Mouse (Mus musculus): ENCODE data around the gene Dnajb14. TPM values are rescaled to one million over a fixed set of nuclear protein-coding genes. Genes with fewer than 3 reads are reported as not detected.

Dnajb14 gene
- polyA plus RNA-seq, 1 experiment, result 1.8 TPM

- H3K79me3 ChIP-seq (ENCODE audit: low read depth), result no peaks in the 10 kb centered on the region
- H3K79me2 ChIP-seq (ENCODE audit: control insufficient read depth, insufficient read depth), result no peaks in the 10 kb centered on the region
- no peak overlapping the region for H3ac ChIP-seq (ENCODE audit: control insufficient read depth, insufficient read length, low read depth)
- no peaks in the 10 kb centered on the region for H3K36me3 ChIP-seq (ENCODE audit: control insufficient read depth, insufficient read depth)
- H3K4me3 ChIP-seq (ENCODE audit: insufficient read depth, poor library complexity, severe bottlenecking), result no peak overlapping the region
- H3K27me3 ChIP-seq (ENCODE audit: control insufficient read depth, insufficient read depth, insufficient read length), result no peaks in the 10 kb centered on the region
- no peak for TF ChIP-seq MAX (IDR thresholded peaks at IDR 0.05)
- TF ChIP-seq CTCF (IDR thresholded peaks at IDR 0.05; ENCODE audit: control insufficient read depth, insufficient read depth, insufficient read length), result no peak
- no peak for TF ChIP-seq USF1 (IDR thresholded peaks at IDR 0.05; ENCODE audit: low read depth)
- no peak for TF ChIP-seq MYOD1 (IDR thresholded peaks at IDR 0.05; ENCODE audit: control insufficient read depth, insufficient read length, low read depth)
- TF ChIP-seq CEBPB (IDR thresholded peaks at IDR 0.05; ENCODE audit: low read depth), result no peak
- TF ChIP-seq MYOG (IDR thresholded peaks at IDR 0.05; ENCODE audit: control insufficient read depth, extremely low read depth, insufficient read length), result no peak
- no peak for TF ChIP-seq FOSL1 (IDR thresholded peaks at IDR 0.05; ENCODE audit: insufficient read depth, low read length, poor library complexity, severe bottlenecking)
Observed at GRCm38 (mm10) chr3:137831156-137831555, 36.3 kb upstream of the Dnajb14 start.

- TF ChIP-seq FOSL1 (IDR thresholded peaks at IDR 0.05; ENCODE audit: insufficient read depth, low read length, poor library complexity, severe bottlenecking) (no peak), CTCF (IDR thresholded peaks at IDR 0.05; ENCODE audit: control insufficient read depth, insufficient read depth, insufficient read length) (no peak), MYOG (IDR thresholded peaks at IDR 0.05; ENCODE audit: control insufficient read depth, extremely low read depth, insufficient read length) (no peak), USF1 (IDR thresholded peaks at IDR 0.05; ENCODE audit: low read depth) (no peak), MAX (IDR thresholded peaks at IDR 0.05) (no peak), CEBPB (IDR thresholded peaks at IDR 0.05; ENCODE audit: low read depth) (no peak), MYOD1 (IDR thresholded peaks at IDR 0.05; ENCODE audit: control insufficient read depth, insufficient read length, low read depth) (no peak)
- Histone ChIP-seq H3ac (ENCODE audit: control insufficient read depth, insufficient read length, low read depth) (no peak overlapping the region), H3K27me3 (ENCODE audit: control insufficient read depth, insufficient read depth, insufficient read length) (no peaks in the 10 kb centered on the region), H3K79me3 (ENCODE audit: low read depth) (no peaks in the 10 kb centered on the region), H3K79me2 (ENCODE audit: control insufficient read depth, insufficient read depth) (no peaks in the 10 kb centered on the region), H3K4me3 (ENCODE audit: insufficient read depth, poor library complexity, severe bottlenecking) (no peak overlapping the region), H3K36me3 (ENCODE audit: control insufficient read depth, insufficient read depth) (no peaks in the 10 kb centered on the region)
Observed at GRCm38 (mm10) chr3:137833128-137833527, 34.3 kb upstream of the Dnajb14 start.

- H3K79me3 ChIP-seq (ENCODE audit: low read depth), result no peaks in the 10 kb centered on the region
- H3K4me3 ChIP-seq (ENCODE audit: insufficient read depth, poor library complexity, severe bottlenecking), result no peak overlapping the region
- no peaks in the 10 kb centered on the region for H3K36me3 ChIP-seq (ENCODE audit: control insufficient read depth, insufficient read depth)
- no peak for TF ChIP-seq MYOG (IDR thresholded peaks at IDR 0.05; ENCODE audit: control insufficient read depth, extremely low read depth, insufficient read length)
- TF ChIP-seq CTCF (IDR thresholded peaks at IDR 0.05; ENCODE audit: control insufficient read depth, insufficient read depth, insufficient read length), result no peak
- no peak for TF ChIP-seq CEBPB (IDR thresholded peaks at IDR 0.05; ENCODE audit: low read depth)
- no peak for TF ChIP-seq USF1 (IDR thresholded peaks at IDR 0.05; ENCODE audit: low read depth)
- TF ChIP-seq MYOD1 (IDR thresholded peaks at IDR 0.05; ENCODE audit: control insufficient read depth, insufficient read length, low read depth), result no peak
- no peak for TF ChIP-seq MAX (IDR thresholded peaks at IDR 0.05)
- TF ChIP-seq FOSL1 (IDR thresholded peaks at IDR 0.05; ENCODE audit: insufficient read depth, low read length, poor library complexity, severe bottlenecking), result no peak
- H3K27me3 ChIP-seq (ENCODE audit: control insufficient read depth, insufficient read depth, insufficient read length), result no peaks in the 10 kb centered on the region
- no peaks in the 10 kb centered on the region for H3K79me2 ChIP-seq (ENCODE audit: control insufficient read depth, insufficient read depth)
- H3ac ChIP-seq (ENCODE audit: control insufficient read depth, insufficient read length, low read depth), result no peak overlapping the region
Observed at GRCm38 (mm10) chr3:137833698-137834097, 33.8 kb upstream of the Dnajb14 start.

GRCm38 (mm10) chr3:137836543-137836942 is 30.9 kb upstream of the Dnajb14 start:
- Histone ChIP-seq H3K27me3 (ENCODE audit: control insufficient read depth, insufficient read depth, insufficient read length) (no peaks in the 10 kb centered on the region), H3K79me2 (ENCODE audit: control insufficient read depth, insufficient read depth) (no peaks in the 10 kb centered on the region), H3K79me3 (ENCODE audit: low read depth) (no peaks in the 10 kb centered on the region), H3K36me3 (ENCODE audit: control insufficient read depth, insufficient read depth) (no peaks in the 10 kb centered on the region), H3ac (ENCODE audit: control insufficient read depth, insufficient read length, low read depth) (no peak overlapping the region), H3K4me3 (ENCODE audit: insufficient read depth, poor library complexity, severe bottlenecking) (no peak overlapping the region)
- TF ChIP-seq CTCF (IDR thresholded peaks at IDR 0.05; ENCODE audit: control insufficient read depth, insufficient read depth, insufficient read length) (no peak), MAX (IDR thresholded peaks at IDR 0.05) (no peak), USF1 (IDR thresholded peaks at IDR 0.05; ENCODE audit: low read depth) (no peak), CEBPB (IDR thresholded peaks at IDR 0.05; ENCODE audit: low read depth) (no peak), MYOG (IDR thresholded peaks at IDR 0.05; ENCODE audit: control insufficient read depth, extremely low read depth, insufficient read length) (no peak), MYOD1 (IDR thresholded peaks at IDR 0.05; ENCODE audit: control insufficient read depth, insufficient read length, low read depth) (no peak), FOSL1 (IDR thresholded peaks at IDR 0.05; ENCODE audit: insufficient read depth, low read length, poor library complexity, severe bottlenecking) (no peak)

DNA sequence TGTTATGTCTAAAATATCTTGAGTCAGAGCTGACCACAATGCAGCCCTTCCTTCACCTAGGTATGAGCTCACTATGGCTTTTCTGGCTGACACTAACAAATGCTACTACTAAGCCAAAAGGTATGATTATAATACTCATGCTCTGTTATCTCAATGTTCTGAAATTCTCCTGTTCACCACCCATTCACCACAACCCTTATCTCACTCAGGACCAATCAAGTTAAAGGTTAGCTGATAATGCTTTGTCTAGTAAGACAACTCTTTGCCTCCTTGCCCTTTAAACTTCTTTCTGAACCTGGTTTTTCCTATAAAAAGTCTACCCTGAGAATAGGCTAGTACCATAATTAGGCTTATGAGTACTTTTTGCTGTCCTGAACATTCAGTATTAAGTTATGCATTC is 29.3 kb upstream of the Dnajb14 start:
- Histone ChIP-seq H3K4me3 (ENCODE audit: insufficient read depth, poor library complexity, severe bottlenecking) (no peak overlapping the region), H3ac (ENCODE audit: control insufficient read depth, insufficient read length, low read depth) (no peak overlapping the region), H3K36me3 (ENCODE audit: control insufficient read depth, insufficient read depth) (no peaks in the 10 kb centered on the region), H3K79me2 (ENCODE audit: control insufficient read depth, insufficient read depth) (no peaks in the 10 kb centered on the region), H3K27me3 (ENCODE audit: control insufficient read depth, insufficient read depth, insufficient read length) (no peaks in the 10 kb centered on the region), H3K79me3 (ENCODE audit: low read depth) (no peaks in the 10 kb centered on the region)
- TF ChIP-seq CEBPB (IDR thresholded peaks at IDR 0.05; ENCODE audit: low read depth) (no peak), MYOG (IDR thresholded peaks at IDR 0.05; ENCODE audit: control insufficient read depth, extremely low read depth, insufficient read length) (no peak), MYOD1 (IDR thresholded peaks at IDR 0.05; ENCODE audit: control insufficient read depth, insufficient read length, low read depth) (no peak), FOSL1 (IDR thresholded peaks at IDR 0.05; ENCODE audit: insufficient read depth, low read length, poor library complexity, severe bottlenecking) (no peak), MAX (IDR thresholded peaks at IDR 0.05) (no peak), USF1 (IDR thresholded peaks at IDR 0.05; ENCODE audit: low read depth) (no peak), CTCF (IDR thresholded peaks at IDR 0.05; ENCODE audit: control insufficient read depth, insufficient read depth, insufficient read length) (no peak)

- Histone ChIP-seq H3K4me3 (ENCODE audit: insufficient read depth, poor library complexity, severe bottlenecking) (no peak overlapping the region), H3K27me3 (ENCODE audit: control insufficient read depth, insufficient read depth, insufficient read length) (no peaks in the 10 kb centered on the region), H3ac (ENCODE audit: control insufficient read depth, insufficient read length, low read depth) (no peak overlapping the region), H3K79me3 (ENCODE audit: low read depth) (no peaks in the 10 kb centered on the region), H3K36me3 (ENCODE audit: control insufficient read depth, insufficient read depth) (no peaks in the 10 kb centered on the region), H3K79me2 (ENCODE audit: control insufficient read depth, insufficient read depth) (no peaks in the 10 kb centered on the region)
- TF ChIP-seq USF1 (IDR thresholded peaks at IDR 0.05; ENCODE audit: low read depth) (no peak), CTCF (IDR thresholded peaks at IDR 0.05; ENCODE audit: control insufficient read depth, insufficient read depth, insufficient read length) (no peak), CEBPB (IDR thresholded peaks at IDR 0.05; ENCODE audit: low read depth) (no peak), MYOG (IDR thresholded peaks at IDR 0.05; ENCODE audit: control insufficient read depth, extremely low read depth, insufficient read length) (no peak), FOSL1 (IDR thresholded peaks at IDR 0.05; ENCODE audit: insufficient read depth, low read length, poor library complexity, severe bottlenecking) (no peak), MYOD1 (IDR thresholded peaks at IDR 0.05; ENCODE audit: control insufficient read depth, insufficient read length, low read depth) (no peak), MAX (IDR thresholded peaks at IDR 0.05) (no peak)
Observed at GRCm38 (mm10) chr3:137842944-137843343, 24.5 kb upstream of the Dnajb14 start.

All from C2C12 (cell line).